Mouse (Mus musculus): Measurements from ENCODE around the gene Il18. TPM values are rescaled to one million over a fixed set of nuclear protein-coding genes. Genes with fewer than 3 reads are reported as not detected.

Gene Il18
- polyA plus RNA-seq, 1 experiment from 2014 or later: 17.2 TPM

GRCm38 (mm10) chr9:50561145-50561917 is 6.7 kb downstream of the Il18 start, which contains the start of gene Tex12:
Gene Tex12 (minus strand): TSS chr9:50561325.
- H3K9ac ChIP-seq: no peak within 1 kb of the TSS
- no peaks in the 10 kb centered on the region for H3K27me3 ChIP-seq
- 87% methylated on average over 38 of the region's 38 CpGs for WGBS
- H3K4me2 ChIP-seq: no peak within 1 kb of the TSS
- H3K4me3 ChIP-seq: no peak within 1 kb of the TSS
- H3K4me1 ChIP-seq (replicated peaks): no peaks in the 10 kb centered on the region
- no peaks in the 10 kb centered on the region for H3K9me3 ChIP-seq
- H3K27ac ChIP-seq (replicated peaks): no peak within 1 kb of the TSS
- no peaks in the 10 kb centered on the region for H3K36me3 ChIP-seq
- ATAC-seq (ENCODE audit: low FRiP score, low read depth): no peak

- H3K27me3 ChIP-seq: no peaks in the 10 kb centered on the region
- no peaks in the 10 kb centered on the region for H3K4me1 ChIP-seq (replicated peaks)
- no peak overlapping the region for H3K9ac ChIP-seq
- H3K4me2 ChIP-seq: no peak overlapping the region
- WGBS: 87% methylated on average over 2 of the region's 2 CpGs
- no peak overlapping the region for H3K27ac ChIP-seq (replicated peaks)
- H3K36me3 ChIP-seq: no peaks in the 10 kb centered on the region
- ATAC-seq (ENCODE audit: low FRiP score, low read depth): no peak
- no peak overlapping the region for H3K4me3 ChIP-seq
- H3K9me3 ChIP-seq: no peaks in the 10 kb centered on the region
These were observed 7.3 kb downstream of the Il18 start for GRCm38 (mm10) chr9:50561918-50562360.

- H3K4me1 ChIP-seq (replicated peaks): no peaks in the 10 kb centered on the region
- no peak overlapping the region for H3K9ac ChIP-seq
- no peaks in the 10 kb centered on the region for H3K9me3 ChIP-seq
- H3K27ac ChIP-seq (replicated peaks): no peak overlapping the region
- WGBS: 76% methylated on average over 7 of the region's 7 CpGs
- no peaks in the 10 kb centered on the region for H3K27me3 ChIP-seq
- no peak overlapping the region for H3K4me3 ChIP-seq
- H3K36me3 ChIP-seq: no peaks in the 10 kb centered on the region
- no peak for ATAC-seq (ENCODE audit: low FRiP score, low read depth)
- no peak overlapping the region for H3K4me2 ChIP-seq
These were observed 10.5 kb downstream of the Il18 start for GRCm38 (mm10) chr9:50565173-50565572.

GRCm38 (mm10) chr9:50565940-50566339 is 11.3 kb downstream of the Il18 start:
- Histone ChIP-seq H3K9ac (no peak overlapping the region), H3K27ac (replicated peaks) (no peak overlapping the region), H3K27me3 (no peaks in the 10 kb centered on the region), H3K4me2 (no peak overlapping the region), H3K9me3 (no peaks in the 10 kb centered on the region), H3K4me3 (no peak overlapping the region), H3K4me1 (replicated peaks) (no peaks in the 10 kb centered on the region), H3K36me3 (no peaks in the 10 kb centered on the region)
- no peak for ATAC-seq (ENCODE audit: low FRiP score, low read depth)
- 84% methylated on average over 4 of the region's 4 CpGs for WGBS

- Histone ChIP-seq H3K9me3 (no peaks in the 10 kb centered on the region), H3K4me1 (replicated peaks) (no peaks in the 10 kb centered on the region), H3K4me3 (no peak overlapping the region), H3K27me3 (no peaks in the 10 kb centered on the region), H3K27ac (replicated peaks) (no peak overlapping the region), H3K9ac (no peak overlapping the region), H3K4me2 (no peak overlapping the region), H3K36me3 (no peaks in the 10 kb centered on the region)
- 90% methylated on average over 4 of the region's 4 CpGs for WGBS
- no peak for ATAC-seq (ENCODE audit: low FRiP score, low read depth)
These were observed 12.7 kb downstream of the Il18 start for GRCm38 (mm10) chr9:50567372-50567771.

- Histone ChIP-seq H3K9me3 (no peaks in the 10 kb centered on the region), H3K36me3 (no peaks in the 10 kb centered on the region), H3K4me3 (no peak overlapping the region), H3K4me2 (no peak overlapping the region), H3K9ac (no peak overlapping the region), H3K27ac (replicated peaks) (no peak overlapping the region), H3K27me3 (no peaks in the 10 kb centered on the region), H3K4me1 (replicated peaks) (no peaks in the 10 kb centered on the region)
- WGBS: 81% methylated on average over 2 of the region's 2 CpGs
- no peak for ATAC-seq (ENCODE audit: low FRiP score, low read depth)
These were observed 13.3 kb downstream of the Il18 start for GRCm38 (mm10) chr9:50567881-50568280.

- WGBS: 83% methylated on average over 10 of the region's 10 CpGs
- H3K9ac ChIP-seq: no peak overlapping the region
- H3K36me3 ChIP-seq: no peaks in the 10 kb centered on the region
- no peaks in the 10 kb centered on the region for H3K27me3 ChIP-seq
- H3K9me3 ChIP-seq: no peaks in the 10 kb centered on the region
- no peak for ATAC-seq (ENCODE audit: low FRiP score, low read depth)
- H3K4me1 ChIP-seq (replicated peaks): no peaks in the 10 kb centered on the region
- H3K27ac ChIP-seq (replicated peaks): no peak overlapping the region
- H3K4me3 ChIP-seq: no peak overlapping the region
- H3K4me2 ChIP-seq: no peak overlapping the region
These were observed 15.2 kb downstream of the Il18 start for GRCm38 (mm10) chr9:50569599-50570525.

GRCm38 (mm10) chr9:50580370-50580769 is 25.7 kb downstream of the Il18 start:
- H3K9me3 ChIP-seq: no peaks in the 10 kb centered on the region
- no peak overlapping the region for H3K27ac ChIP-seq (replicated peaks)
- no peaks in the 10 kb centered on the region for H3K4me1 ChIP-seq (replicated peaks)
- no peak overlapping the region for H3K4me2 ChIP-seq
- no peaks in the 10 kb centered on the region for H3K36me3 ChIP-seq
- ATAC-seq (ENCODE audit: low FRiP score, low read depth): no peak
- H3K9ac ChIP-seq: no peak overlapping the region
- 48% methylated on average over 4 of the region's 4 CpGs for WGBS
- no peaks in the 10 kb centered on the region for H3K27me3 ChIP-seq
- no peak overlapping the region for H3K4me3 ChIP-seq

GRCm38 (mm10) chr9:50585145-50585818 is 30.7 kb downstream of the Il18 start:
- Histone ChIP-seq H3K27me3 (no peaks in the 10 kb centered on the region), H3K36me3 (no peaks in the 10 kb centered on the region), H3K27ac (replicated peaks) (no peak overlapping the region), H3K9ac (no peak overlapping the region), H3K4me1 (replicated peaks) (no peaks in the 10 kb centered on the region), H3K4me3 (no peak overlapping the region), H3K4me2 (no peak overlapping the region), H3K9me3 (no peaks in the 10 kb centered on the region)
- 86% methylated on average over 6 of the region's 6 CpGs for WGBS
- no peak for ATAC-seq (ENCODE audit: low FRiP score, low read depth)

- Histone ChIP-seq H3K36me3 (no peaks in the 10 kb centered on the region), H3K27me3 (no peaks in the 10 kb centered on the region), H3K27ac (replicated peaks) (no peak overlapping the region), H3K4me3 (no peak overlapping the region), H3K9ac (no peak overlapping the region), H3K4me1 (replicated peaks) (no peaks in the 10 kb centered on the region), H3K9me3 (no peaks in the 10 kb centered on the region), H3K4me2 (no peak overlapping the region)
- ATAC-seq (ENCODE audit: low FRiP score, low read depth): no peak
- 79% methylated on average over 4 of the region's 4 CpGs for WGBS
These were observed 32.3 kb downstream of the Il18 start for GRCm38 (mm10) chr9:50586955-50587354.

GRCm38 (mm10) chr9:50590856-50591518 is 36.4 kb downstream of the Il18 start:
- no peak overlapping the region for H3K4me3 ChIP-seq
- H3K9ac ChIP-seq: no peak overlapping the region
- 81% methylated on average over 10 of the region's 10 CpGs for WGBS
- no peak overlapping the region for H3K4me2 ChIP-seq
- H3K9me3 ChIP-seq: no peaks in the 10 kb centered on the region
- ATAC-seq (ENCODE audit: low FRiP score, low read depth): no peak
- no peak overlapping the region for H3K27ac ChIP-seq (replicated peaks)
- no peaks in the 10 kb centered on the region for H3K27me3 ChIP-seq
- no peaks in the 10 kb centered on the region for H3K4me1 ChIP-seq (replicated peaks)
- peaks cover 12% of the 10 kb centered on the region for H3K36me3 ChIP-seq
